Mouse (Mus musculus) midbrain, embryonic 10.5 days (tissue): Measurements from ENCODE around the gene Map3k9. TPM values are rescaled to one million over a fixed set of nuclear protein-coding genes. Genes with fewer than 3 reads are reported as not detected.

Experiments used
- DNase-seq: peaks from one replicate; pipeline ENCODE4 v3.0.0-alpha.2; 2017; ENCODE audit warnings: low spot score
- H3K27ac ChIP-seq: fragments of 300-500 bp; sonication (generic); replicated peaks from 2 replicates; pipeline ENCODE4 v1.5.1; 2016; ENCODE audit warnings: mild to moderate bottlenecking
- H3K27me3 ChIP-seq: fragments of 300-500 bp; sonication (generic); 2 replicates; pipeline ENCODE4 v1.6.1; 2016; ENCODE audit warnings: low read depth, mild to moderate bottlenecking; ENCODE audit not compliant: poor library complexity, severe bottlenecking
- H3K36me3 ChIP-seq: fragments of 300-500 bp; sonication (generic); 2 replicates; pipeline ENCODE4 v1.6.1; 2016; ENCODE audit warnings: mild to moderate bottlenecking, moderate library complexity
- H3K4me1 ChIP-seq: fragments of 300-500 bp; sonication (generic); 2 replicates; pipeline ENCODE4 v1.6.1; 2016
- H3K4me3 ChIP-seq: fragments of 300-500 bp; sonication (generic); 2 replicates; pipeline ENCODE4 v1.5.1; 2016; ENCODE audit warnings: mild to moderate bottlenecking, moderate library complexity
- H3K9me3 ChIP-seq: fragments of 300-500 bp; sonication (generic); replicated peaks from 2 replicates; pipeline ENCODE4 v1.6.1; 2016; ENCODE audit warnings: mild to moderate bottlenecking
- WGBS: fragments of 180-500 bp; shearing (Covaris S2); methylation state at CpG from one replicate; pipeline ENCODE4 v1.1.7; 2016; 5-methylcytosine and 5-hydroxymethylcytosine counted together
- polyA plus RNA-seq: library from polyadenylated mRNA; unstranded; fragments of >200 nt; fragmentation: Nextera tagmentation; extraction: Ambion mirVana; gene quantifications from 2 replicates; pipeline ENCODE4 v1.2.1, GENCODE M21; 2016

The Map3k9 gene
- 0.72 and 1.2 TPM in 2 replicates for polyA plus RNA-seq

DNA sequence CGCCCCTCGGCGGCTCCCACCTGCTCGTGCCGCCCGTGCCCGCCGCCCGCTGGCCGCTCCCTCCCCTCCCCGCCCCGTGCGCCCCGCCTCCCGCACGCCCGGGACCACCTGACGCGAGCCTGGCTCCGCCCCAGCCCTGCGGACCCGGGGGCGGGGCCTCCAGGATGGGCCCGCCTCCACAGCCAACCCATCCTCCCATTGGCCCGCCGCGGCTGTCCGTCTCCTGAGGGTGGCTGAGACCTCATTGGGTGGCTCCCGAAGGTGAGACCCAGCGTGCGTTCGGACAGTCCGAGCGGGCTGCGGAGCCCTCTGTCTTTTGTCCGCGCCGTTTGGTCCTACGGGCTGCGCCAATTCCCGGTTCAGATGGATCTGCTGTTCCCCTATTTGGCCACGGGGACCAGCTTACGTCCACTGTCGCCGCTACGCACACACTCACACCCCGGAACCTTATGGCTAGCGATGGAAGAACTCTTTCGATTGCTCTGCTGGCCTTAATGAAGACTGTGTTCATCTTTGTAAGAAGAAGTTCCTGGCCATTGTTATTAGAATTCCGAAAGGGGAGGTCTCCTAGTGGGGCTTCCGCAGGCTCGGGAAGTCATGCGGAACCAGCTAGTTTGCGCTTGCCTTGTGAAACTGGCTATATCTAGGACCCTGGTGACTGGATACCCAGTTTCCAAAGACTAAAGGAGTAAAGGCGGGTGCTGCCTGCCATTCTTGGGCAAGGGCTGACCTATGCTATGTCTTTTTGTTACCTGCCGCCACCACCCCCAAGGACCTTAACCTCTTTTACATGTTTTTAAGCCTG lies at the start of gene Map3k9:
Gene Map3k9, minus strand, starts transcription at position 71 of the 805 bp plus-strand sequence.
- peak within 1 kb of the TSS; percentile 82 for H3K4me3 ChIP-seq
- peaks cover 52% of the 10 kb centered on the region for H3K27me3 ChIP-seq
- no peaks in the 10 kb centered on the region for H3K36me3 ChIP-seq
- peak; percentile 94 for DNase-seq
- peak within 1 kb of the TSS; percentile 86 for H3K27ac ChIP-seq
- peaks cover 24% of the 10 kb centered on the region for H3K4me1 ChIP-seq
- WGBS = 1% methylated on average over 49 of the region's 56 CpGs
- no peaks in the 10 kb centered on the region for H3K9me3 ChIP-seq

DNA sequence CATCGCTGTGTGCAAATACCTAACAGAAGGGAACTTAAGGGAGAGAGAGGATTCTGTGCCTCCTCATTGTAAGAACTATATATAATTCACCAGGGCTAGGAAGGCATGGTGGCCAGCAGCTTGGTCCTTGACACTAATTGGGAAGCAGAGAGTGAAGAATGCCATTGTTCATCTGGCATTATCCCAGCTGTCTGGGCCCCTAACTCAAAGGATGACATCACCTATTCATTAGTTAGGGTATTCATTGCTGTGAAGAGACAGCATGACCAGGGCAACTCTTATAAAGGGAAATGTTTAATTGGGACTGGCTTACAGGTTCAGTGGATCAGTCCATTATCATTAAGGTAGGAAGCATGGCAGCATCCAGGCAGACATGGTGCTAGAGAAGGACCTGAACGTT lies 47.4 kb upstream of the Map3k9 start:
- no peak overlapping the region for H3K27ac ChIP-seq
- no peaks in the 10 kb centered on the region for H3K36me3 ChIP-seq
- WGBS = 72% methylated on average over 2 of the region's 2 CpGs
- H3K4me1 ChIP-seq = peaks cover 6% of the 10 kb centered on the region
- H3K9me3 ChIP-seq = no peaks in the 10 kb centered on the region
- H3K4me3 ChIP-seq = no peak overlapping the region
- H3K27me3 ChIP-seq = no peaks in the 10 kb centered on the region
- DNase-seq = no peak

DNA sequence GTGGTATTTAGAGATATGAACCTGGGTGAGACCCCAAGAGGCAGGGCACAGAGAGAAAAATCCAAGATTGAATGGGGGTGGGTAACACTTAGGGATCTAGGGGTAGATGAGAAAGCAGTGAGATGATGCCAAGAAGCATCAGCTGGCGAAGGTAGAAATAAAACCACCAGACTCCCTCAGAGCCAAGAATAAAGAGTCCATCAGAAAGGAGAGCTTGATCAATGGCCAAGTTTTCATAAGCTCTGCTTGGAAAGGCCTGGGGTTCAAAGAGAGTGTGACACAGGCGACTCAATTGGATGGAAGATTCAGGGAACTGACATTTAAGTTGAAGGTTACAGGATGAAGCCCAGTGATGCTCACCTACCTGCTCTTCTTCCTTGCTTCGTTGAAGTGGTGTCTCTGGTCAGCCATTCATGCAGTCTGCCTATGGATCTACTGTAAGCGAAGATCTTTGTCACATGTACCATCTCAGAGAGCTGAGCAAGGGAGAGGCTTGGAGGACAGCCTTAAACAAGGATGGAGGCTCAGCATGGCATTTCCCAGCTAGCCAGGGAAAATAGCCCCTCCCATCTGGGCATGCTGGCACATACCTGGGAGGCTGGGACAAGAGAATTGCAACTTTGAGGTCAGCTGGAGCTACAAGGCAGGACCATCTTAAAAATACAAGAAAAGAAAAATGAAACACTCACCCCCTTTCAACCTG lies 42.0 kb upstream of the Map3k9 start:
- no peak for DNase-seq
- H3K9me3 ChIP-seq = no peaks in the 10 kb centered on the region
- no peak overlapping the region for H3K27ac ChIP-seq
- H3K4me3 ChIP-seq = no peak overlapping the region
- H3K4me1 ChIP-seq = no peaks in the 10 kb centered on the region
- H3K27me3 ChIP-seq = no peaks in the 10 kb centered on the region
- 79% methylated on average over 4 of the region's 4 CpGs for WGBS
- no peaks in the 10 kb centered on the region for H3K36me3 ChIP-seq

DNA sequence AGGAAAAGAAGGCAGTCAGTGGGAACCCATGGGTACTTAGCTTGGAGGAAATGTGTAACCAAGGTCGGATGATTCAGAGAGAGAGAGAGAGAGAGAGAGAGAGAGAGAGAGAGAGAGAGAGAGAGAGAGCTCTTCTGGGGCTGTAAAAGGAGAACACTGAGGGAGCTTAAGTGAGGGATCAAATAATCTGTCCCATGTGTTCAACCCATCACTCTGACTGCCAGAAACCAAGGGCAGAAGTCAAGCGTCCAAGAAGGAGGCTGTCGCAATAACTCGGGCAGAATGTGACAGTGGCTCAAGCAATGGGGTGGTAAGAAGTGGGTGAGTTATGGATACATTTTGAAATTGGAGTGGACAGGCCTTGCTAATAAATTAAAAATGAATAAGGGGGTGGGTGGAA lies 41.2 kb upstream of the Map3k9 start:
- no peak for DNase-seq
- Histone ChIP-seq H3K4me1 (peaks cover under 1% of the 10 kb centered on the region; the same call in 1 of the 2 replicates), H3K27ac (no peak overlapping the region), H3K27me3 (no peaks in the 10 kb centered on the region), H3K4me3 (no peak overlapping the region), H3K36me3 (no peaks in the 10 kb centered on the region), H3K9me3 (no peaks in the 10 kb centered on the region)
- 85% methylated on average over 4 of the region's 4 CpGs for WGBS

DNA sequence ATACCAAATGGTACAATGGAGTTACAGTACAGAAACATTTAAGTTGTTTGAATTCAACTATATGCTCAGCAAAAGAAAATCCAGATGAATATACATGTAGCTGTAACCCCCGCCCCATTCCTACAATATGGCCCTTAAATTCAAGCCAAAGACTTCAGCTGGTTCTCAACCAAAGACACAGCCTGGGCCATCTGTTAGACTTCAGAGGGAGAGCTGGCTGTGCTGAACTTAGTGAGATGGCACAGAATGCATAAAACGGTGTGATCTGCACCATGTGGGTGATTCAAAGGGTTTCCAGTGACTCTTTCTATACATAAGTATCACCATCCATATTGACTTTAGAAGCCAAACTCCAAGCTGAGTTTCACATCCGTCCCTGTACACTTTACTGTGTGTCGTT lies 39.7 kb upstream of the Map3k9 start:
- Histone ChIP-seq H3K4me3 (no peak overlapping the region), H3K4me1 (peaks cover 13% of the 10 kb centered on the region), H3K27me3 (no peaks in the 10 kb centered on the region), H3K36me3 (no peaks in the 10 kb centered on the region), H3K9me3 (no peaks in the 10 kb centered on the region), H3K27ac (no peak overlapping the region)
- DNase-seq = no peak
- 87% methylated on average over 4 of the region's 4 CpGs for WGBS

DNA sequence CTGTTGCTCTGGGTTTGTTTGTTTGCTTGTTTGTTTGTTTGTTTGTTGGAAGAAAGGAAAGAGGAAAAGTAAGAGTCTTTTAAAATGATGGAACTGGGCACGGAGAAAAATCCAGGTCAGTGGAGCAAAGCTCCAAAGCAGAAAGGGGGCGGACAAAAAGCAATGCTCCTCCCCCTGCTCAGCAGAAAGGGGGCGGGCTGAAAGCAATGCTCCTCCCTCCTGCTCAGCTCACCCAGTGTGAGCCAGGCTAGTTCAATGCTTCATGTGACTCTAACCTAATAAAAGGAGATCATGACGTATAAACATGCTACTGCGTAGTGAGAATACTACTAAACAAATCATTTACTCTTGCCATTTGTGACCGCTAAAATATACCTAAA lies 36.1 kb upstream of the Map3k9 start:
- peak overlapping the region; percentile 81 for H3K27ac ChIP-seq
- H3K4me1 ChIP-seq = peaks cover 13% of the 10 kb centered on the region
- H3K9me3 ChIP-seq = no peaks in the 10 kb centered on the region
- H3K27me3 ChIP-seq = peaks cover 15% of the 10 kb centered on the region
- WGBS = 38% methylated on average over 6 of the region's 6 CpGs
- peak overlapping the region; percentile 41 for H3K4me3 ChIP-seq
- no peaks in the 10 kb centered on the region for H3K36me3 ChIP-seq
- DNase-seq = peak; percentile 51

DNA sequence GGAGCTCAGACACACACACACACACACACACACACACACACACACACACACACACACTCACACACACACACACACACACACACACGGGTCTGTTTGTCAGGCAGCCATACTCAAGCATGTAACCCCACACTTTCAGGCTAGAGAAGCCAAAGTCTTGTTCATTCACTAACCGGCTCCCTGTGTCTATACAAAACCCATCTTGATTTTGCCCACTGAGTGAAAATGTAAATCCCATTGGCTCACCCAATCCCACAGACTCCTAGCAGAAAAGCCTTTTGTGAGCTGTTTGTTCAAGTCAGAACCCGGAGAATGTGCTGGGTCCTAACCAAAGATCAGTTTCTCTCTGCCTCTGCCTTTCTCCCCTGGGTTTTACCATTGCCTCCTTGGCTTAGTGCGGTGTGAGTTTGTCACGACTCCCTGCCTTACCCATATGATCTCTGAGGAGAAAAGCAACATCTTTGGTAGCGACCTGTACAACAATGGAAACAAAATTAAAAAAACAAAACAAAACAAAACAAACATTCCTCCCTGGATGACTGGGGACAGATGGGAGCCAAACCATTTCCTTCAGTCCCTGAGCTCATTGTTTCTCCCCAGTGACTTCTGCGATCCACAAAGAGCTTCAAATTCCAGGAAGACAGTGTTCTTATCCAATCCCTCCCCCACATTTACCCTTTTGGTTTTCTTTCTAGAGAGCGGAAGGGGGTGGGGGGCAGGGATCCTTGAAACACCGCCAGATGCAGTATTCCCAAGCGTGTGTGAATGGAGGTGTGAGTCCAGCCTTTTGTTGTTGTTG lies 35.6 kb upstream of the Map3k9 start:
- Histone ChIP-seq H3K9me3 (no peaks in the 10 kb centered on the region), H3K4me1 (peaks cover 13% of the 10 kb centered on the region), H3K36me3 (no peaks in the 10 kb centered on the region), H3K4me3 (peak overlapping the region; percentile 41), H3K27me3 (peaks cover 19% of the 10 kb centered on the region), H3K27ac (peak overlapping the region; percentile 81)
- WGBS = 7% methylated on average over 10 of the region's 10 CpGs
- peak; percentile 44 for DNase-seq

DNA sequence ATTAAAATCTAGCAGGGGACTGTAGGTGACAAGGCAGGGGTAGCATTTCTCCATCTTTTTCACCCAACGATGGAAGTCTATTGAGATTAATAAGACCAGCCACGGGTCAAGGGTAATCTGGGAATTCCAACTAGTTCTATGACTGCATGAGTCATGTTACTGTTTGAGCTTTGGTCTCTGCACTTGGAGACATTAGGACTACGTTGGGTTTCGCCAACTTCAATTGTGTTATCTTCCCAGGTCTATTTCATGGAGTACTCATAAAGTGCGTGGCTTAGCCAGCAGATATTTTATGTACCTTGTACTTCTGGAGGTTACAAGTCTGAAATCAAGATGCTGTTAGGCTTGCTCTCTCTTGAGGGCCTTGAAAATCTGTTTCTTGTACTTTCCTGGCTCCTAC lies 33.8 kb upstream of the Map3k9 start:
- Histone ChIP-seq H3K36me3 (no peaks in the 10 kb centered on the region), H3K27me3 (peaks cover 27% of the 10 kb centered on the region), H3K4me1 (peaks cover 23% of the 10 kb centered on the region), H3K4me3 (no peak overlapping the region), H3K9me3 (no peaks in the 10 kb centered on the region), H3K27ac (no peak overlapping the region)
- DNase-seq = no peak
- 96% methylated on average over 5 of the region's 5 CpGs for WGBS

DNA sequence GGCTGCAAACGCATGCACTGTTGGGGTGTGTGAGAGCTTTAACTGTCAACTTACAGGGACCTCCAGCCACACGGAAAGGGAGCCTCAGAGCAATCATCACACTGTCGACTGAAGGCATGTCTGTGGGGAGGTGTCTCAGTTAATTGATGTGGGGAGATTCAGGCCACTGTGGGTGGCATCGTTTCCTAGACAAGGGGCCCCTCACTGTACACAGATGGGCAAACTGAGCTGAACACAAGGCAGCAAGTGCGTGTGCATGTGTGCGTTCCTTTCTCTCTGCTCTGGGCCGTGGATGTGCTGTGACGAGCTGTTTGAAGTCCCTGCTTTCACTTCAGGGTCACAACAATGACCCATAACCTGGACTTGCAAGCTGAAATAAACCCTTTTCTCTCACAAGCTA lies 29.4 kb upstream of the Map3k9 start:
- no peaks in the 10 kb centered on the region for H3K9me3 ChIP-seq
- peaks cover 34% of the 10 kb centered on the region for H3K4me1 ChIP-seq
- no peak overlapping the region for H3K4me3 ChIP-seq
- H3K27me3 ChIP-seq = peaks cover 59% of the 10 kb centered on the region
- 58% methylated on average over 8 of the region's 8 CpGs for WGBS
- DNase-seq = no peak
- no peaks in the 10 kb centered on the region for H3K36me3 ChIP-seq
- H3K27ac ChIP-seq = no peak overlapping the region

DNA sequence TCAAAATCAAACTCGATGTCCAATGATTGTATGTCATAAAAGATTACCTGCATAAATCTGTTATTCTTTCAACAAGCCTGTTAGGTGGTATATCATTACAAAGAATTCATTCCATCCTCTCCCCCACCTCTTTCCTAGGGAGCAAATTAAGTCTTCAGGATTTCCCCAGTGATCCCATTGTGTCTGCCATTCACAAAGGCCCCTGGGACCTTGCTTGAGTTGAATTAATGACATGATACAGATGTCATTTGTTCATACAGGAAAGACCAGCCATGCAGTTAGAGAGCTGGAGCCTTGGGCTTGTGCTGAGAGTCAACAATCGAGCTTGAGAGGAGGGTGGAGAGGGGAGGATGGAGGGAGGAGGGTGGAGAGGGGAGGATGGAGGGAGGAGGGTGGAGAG lies 27.6 kb upstream of the Map3k9 start:
- Histone ChIP-seq H3K9me3 (no peaks in the 10 kb centered on the region), H3K27me3 (peaks cover 55% of the 10 kb centered on the region), H3K4me1 (peaks cover 34% of the 10 kb centered on the region), H3K36me3 (no peaks in the 10 kb centered on the region), H3K4me3 (no peak overlapping the region), H3K27ac (no peak overlapping the region)
- 50% methylated on average over 2 of the region's 2 CpGs for whole genome bisulfite sequencing
- DNase-seq = no peak

DNA sequence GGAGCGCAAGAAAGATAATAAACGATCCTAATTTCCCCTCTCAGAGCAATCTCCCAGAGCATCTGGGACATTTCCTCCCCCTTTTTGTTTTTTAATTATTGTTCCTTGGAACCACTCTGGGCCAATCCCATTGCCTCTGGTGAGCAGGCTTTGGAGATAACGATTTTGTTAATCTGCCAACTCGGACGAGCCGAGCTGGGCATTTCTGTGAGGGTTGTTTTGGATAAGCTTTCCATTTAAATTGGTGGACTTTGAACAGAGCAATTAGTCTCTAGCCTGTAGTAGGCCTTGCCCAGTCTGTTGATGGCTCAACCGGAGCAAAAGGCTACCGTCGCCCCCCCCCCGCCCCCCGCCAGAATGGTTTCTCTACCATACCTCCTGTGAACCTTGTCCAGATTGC lies 27.0 kb upstream of the Map3k9 start:
- peak overlapping the region; percentile 47 for H3K4me3 ChIP-seq
- H3K27ac ChIP-seq = no peak overlapping the region
- peaks cover 53% of the 10 kb centered on the region for H3K27me3 ChIP-seq
- no peaks in the 10 kb centered on the region for H3K9me3 ChIP-seq
- H3K36me3 ChIP-seq = no peaks in the 10 kb centered on the region
- H3K4me1 ChIP-seq = peaks cover 34% of the 10 kb centered on the region
- 25% methylated on average over 11 of the region's 11 CpGs for WGBS
- DNase-seq = no peak

DNA sequence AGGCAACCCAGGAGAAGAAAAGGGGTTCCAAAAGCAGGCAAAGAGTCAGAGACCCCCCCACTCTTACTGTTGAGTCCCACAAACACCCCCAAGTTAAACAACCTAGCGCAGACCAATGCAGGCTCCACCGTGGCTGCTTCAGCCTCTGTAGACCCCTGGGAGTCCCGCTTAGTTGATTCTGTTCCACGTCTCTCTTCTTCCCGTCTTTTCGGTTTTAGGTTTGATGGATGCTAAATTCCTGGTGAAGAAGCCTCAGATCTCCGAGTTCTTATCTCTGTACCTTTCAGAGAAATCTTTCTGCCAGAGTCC lies 26.5 kb upstream of the Map3k9 start:
- no peak for DNase-seq
- Histone ChIP-seq H3K27ac (peak overlapping the region; percentile 68), H3K36me3 (no peaks in the 10 kb centered on the region), H3K27me3 (peaks cover 49% of the 10 kb centered on the region), H3K4me1 (peaks cover 34% of the 10 kb centered on the region), H3K9me3 (no peaks in the 10 kb centered on the region), H3K4me3 (peak overlapping the region; percentile 47)
- WGBS = 6% methylated on average over 7 of the region's 7 CpGs
